Comparison of ENCODE assay signal across 9 mouse cellular contexts in genomic region chr6:72954786-72955185, GRCm38 (mm10). TPM values are rescaled to one million over a fixed set of nuclear protein-coding genes. Genes with fewer than 3 reads are reported as not detected.
A peak's percentile ranks its signal among the peaks of the same experiment; 100 is the strongest.
DNase-seq lines count a peak whose midpoint lies in the region; ATAC-seq and TF ChIP-seq lines count a peak whose summit lies in the region.
"Had no signal": no experiment of that assay in that cellular context is flagged by ENCODE, and none has a peak within 500 bp of the region (broad histone marks: within the 10 kb centered on the region; RNA-seq: fewer than 3 reads in every experiment).

No protein-coding gene starts in this region.

- WGBS in heart, embryonic 13.5 days, result 56% methylated on average over 7 of the region's 7 CpGs
- WGBS in small intestine, adult 2 months, result 77% methylated on average over 7 of the region's 7 CpGs

- peaks cover 39% of the 10 kb centered on the region for H3K4me1 ChIP-seq in heart, embryonic 13.5 days
- peaks cover 12% of the 10 kb centered on the region for H3K4me1 ChIP-seq in small intestine, adult 2 months (ENCODE audit: control insufficient read depth, insufficient read depth, insufficient read length, low read length)

- H3K27me3 ChIP-seq in heart, embryonic 13.5 days (replicated peaks), result no peaks in the 10 kb centered on the region
- no peaks in the 10 kb centered on the region for H3K27me3 ChIP-seq in small intestine, adult 2 months (ENCODE audit: control insufficient read depth, insufficient read depth, low read length)

- no peak for TF ChIP-seq POLR2A in small intestine, adult 2 months (IDR thresholded peaks at IDR 0.05; ENCODE audit: low read depth, low read length)

- H3K36me3 ChIP-seq in heart, embryonic 13.5 days, result no peaks in the 10 kb centered on the region
- H3K36me3 ChIP-seq in small intestine, adult 2 months (ENCODE audit: control insufficient read depth, insufficient read depth, low read length), result no peaks in the 10 kb centered on the region

- H3K4me3 ChIP-seq in heart, embryonic 13.5 days, result no peak overlapping the region
- no peak overlapping the region for H3K4me3 ChIP-seq in small intestine, adult 2 months (ENCODE audit: low read depth, low read length)

- H3K9me3 ChIP-seq in heart, embryonic 13.5 days, result no peaks in the 10 kb centered on the region

- no peak for DNase-seq in heart, postnatal 4 days
- DNase-seq in CD8-positive naive resting alpha-beta T cell, adult 2 months (ENCODE audit: low read depth in 2 of 2, low spot score in 2 of 2), result peak; percentile 76 to 77
- no peak for DNase-seq in adrenal gland, adult (ENCODE audit: inconsistent age in 2 of 2, low spot score in 1 of 2)
- DNase-seq in urinary bladder, adult 2 months (ENCODE audit: low spot score), result no peak
- DNase-seq in right cerebral cortex, postnatal 25 days, result no peak

- no peak for ATAC-seq in heart, embryonic 13.5 days (ENCODE audit: extremely low read depth, insufficient number of reproducible peaks, low FRiP score, low TSS enrichment)
- ATAC-seq in inflammation-experienced regulatory T-cells, adult 6 months, result peak; percentile 59

- H3K27ac ChIP-seq in heart, embryonic 13.5 days (replicated peaks), result peak overlapping the region; percentile 91; the same call in 1 of the 2 replicates
- H3K27ac ChIP-seq in small intestine, adult 2 months (ENCODE audit: insufficient read depth, low read depth, low read length), result 0 out of 2 replicates have a peak overlapping the region, but pooled peaks have one; percentile 44
- H3K27ac ChIP-seq: liver, embryonic 14.5 days had no signal

- H3K9ac ChIP-seq in heart, embryonic 13.5 days, result no peak overlapping the region
- H3K9ac ChIP-seq: liver, embryonic 14.5 days had no signal

- H3K4me2 ChIP-seq in heart, embryonic 13.5 days, result no peak overlapping the region

- TF ChIP-seq CTCF in small intestine, adult 2 months (IDR thresholded peaks at IDR 0.05; ENCODE audit: extremely low read depth, insufficient read length, insufficient replicate concordance, low read depth, low read length), result no peak

RNA-seq across cellular contexts. Expression of gene Tmsb10, which starts 3.8 kb away (rescaled TPM):
- polyA plus RNA-seq in heart, embryonic 13.5 days (2015; fragmentation: Nextera tagmentation; extraction: Ambion mirVana), result 1,351 and 1,381 TPM in 2 replicates
- total RNA-seq in heart, postnatal 4 days (2021), result 100 to 1,000 TPM; 848 to 855 TPM
- 1,000 to 10,000 TPM; 4,108 to 4,357 (median 4,244) TPM for polyA plus RNA-seq in inflammation-experienced regulatory T-cells, adult 6 months (2017; shearing (Covaris generic))
- polyA plus RNA-seq in small intestine, adult 2 months (2012; rRNA removed), result 16.5 and 30.4 TPM in 2 replicates
- polyA plus RNA-seq in urinary bladder, adult 2 months (2012; rRNA removed), result 471 and 572 TPM in 2 replicates

RNA-seq across cellular contexts. Expression of gene Kcmf1, which starts 55.0 kb away (rescaled TPM):
- 27.1 and 30.4 TPM in 2 replicates for polyA plus RNA-seq in heart, embryonic 13.5 days (2015; fragmentation: Nextera tagmentation; extraction: Ambion mirVana)
- 10 to 100 TPM; 95.8 to 98.9 TPM for total RNA-seq in heart, postnatal 4 days (2021)
- 10 to 100 TPM in 2 of 3 experiments, 1 to 10 TPM in 1; 9.1 to 12.5 (median 10.3) TPM for polyA plus RNA-seq in inflammation-experienced regulatory T-cells, adult 6 months (2017; shearing (Covaris generic))
- 99.8 and 254 TPM in 2 replicates for polyA plus RNA-seq in small intestine, adult 2 months (2012; rRNA removed)
- 69.2 and 75.1 TPM in 2 replicates for polyA plus RNA-seq in urinary bladder, adult 2 months (2012; rRNA removed)

Comparison
In these comparisons a context has a peak if more than half of its experiments do, and no peak if none do; other contexts are left out.
1. DNase-seq: peak in CD8-positive naive resting alpha-beta T cell, adult 2 months (2 of 2); none in heart, postnatal 4 days (single experiment), adrenal gland, adult (0 of 2), urinary bladder, adult 2 months (single experiment) and right cerebral cortex, postnatal 25 days (single experiment).
2. RNA of gene Tmsb10, which starts 3.8 kb away (polyA plus RNA-seq): 4,108 to 4,357 TPM in inflammation-experienced regulatory T-cells, adult 6 months, 1,351 to 1,381 TPM in heart, embryonic 13.5 days and 471 to 572 TPM in urinary bladder, adult 2 months; 16.5 to 30.4 TPM in small intestine, adult 2 months; every median in the first group is over 10 times any median in the second.